Mouse (Mus musculus): ENCODE measurements around the gene Asb16. TPM values are rescaled to one million over a fixed set of nuclear protein-coding genes. Genes with fewer than 3 reads are reported as not detected.
A peak's percentile ranks its signal among the peaks of the same experiment; 100 is the strongest.

The Asb16 gene
- polyA plus RNA-seq, 1 experiment from 2014 or later, result 0.13 TPM

GRCm38 (mm10) chr11:102319941-102320685 is 51.6 kb downstream of the Asb16 start:
- no peaks in the 10 kb centered on the region; the same call in 1 of the 2 replicates for H3K27me3 ChIP-seq (replicated peaks)
- under 1% methylated on average over 38 of the region's 38 CpGs for WGBS
- ATAC-seq (ENCODE audit: insufficient number of reproducible peaks, low FRiP score), result 0 out of 2 replicates have a peak, but pooled peaks have one; percentile 19
- H3K4me3 ChIP-seq, result peak overlapping the region; percentile 91
- H3K9me3 ChIP-seq (replicated peaks), result no peaks in the 10 kb centered on the region
- H3K36me3 ChIP-seq, result peaks cover 4% of the 10 kb centered on the region
- peak overlapping the region; percentile 99 for H3K27ac ChIP-seq (ENCODE audit: poor library complexity, severe bottlenecking)
- H3K4me2 ChIP-seq, result peak overlapping the region; percentile 89
- H3K9ac ChIP-seq, result peak overlapping the region; percentile 98
- H3K4me1 ChIP-seq (replicated peaks), result peaks cover 20% of the 10 kb centered on the region

- H3K4me3 ChIP-seq, result peak overlapping the region; percentile 91
- WGBS, result 10% methylated on average over 10 of the region's 10 CpGs
- no peaks in the 10 kb centered on the region; the same call in 1 of the 2 replicates for H3K36me3 ChIP-seq
- no peaks in the 10 kb centered on the region; the same call in 1 of the 2 replicates for H3K27me3 ChIP-seq (replicated peaks)
- peak overlapping the region; percentile 99 for H3K27ac ChIP-seq (ENCODE audit: poor library complexity, severe bottlenecking)
- H3K4me1 ChIP-seq (replicated peaks), result peaks cover 15% of the 10 kb centered on the region
- no peaks in the 10 kb centered on the region for H3K9me3 ChIP-seq (replicated peaks)
- no peak for ATAC-seq (ENCODE audit: insufficient number of reproducible peaks, low FRiP score)
- H3K9ac ChIP-seq, result peak overlapping the region; percentile 98
- H3K4me2 ChIP-seq, result peak overlapping the region; percentile 89
Observed at GRCm38 (mm10) chr11:102320686-102321005, 52.1 kb downstream of the Asb16 start.

- H3K36me3 ChIP-seq, result no peaks in the 10 kb centered on the region
- ATAC-seq (ENCODE audit: insufficient number of reproducible peaks, low FRiP score), result no peak
- H3K4me2 ChIP-seq, result no peak overlapping the region
- no peak overlapping the region for H3K27ac ChIP-seq (ENCODE audit: poor library complexity, severe bottlenecking)
- WGBS, result 69% methylated on average over 6 of the region's 6 CpGs
- H3K9me3 ChIP-seq (replicated peaks), result no peaks in the 10 kb centered on the region
- no peaks in the 10 kb centered on the region; the same call in 1 of the 2 replicates for H3K27me3 ChIP-seq (replicated peaks)
- no peak overlapping the region for H3K4me3 ChIP-seq
- H3K9ac ChIP-seq, result no peak overlapping the region
- H3K4me1 ChIP-seq (replicated peaks), result 0 out of 2 replicates have a peak, but pooled peaks cover 7% of the 10 kb centered on the region
Observed at GRCm38 (mm10) chr11:102321931-102322330, 53.4 kb downstream of the Asb16 start.

GRCm38 (mm10) chr11:102323516-102323915 is 55.0 kb downstream of the Asb16 start:
- H3K27me3 ChIP-seq (replicated peaks), result peaks cover 2% of the 10 kb centered on the region; the same call in 1 of the 2 replicates
- no peak overlapping the region for H3K27ac ChIP-seq (ENCODE audit: poor library complexity, severe bottlenecking)
- no peak overlapping the region for H3K4me3 ChIP-seq
- no peak overlapping the region for H3K9ac ChIP-seq
- 69% methylated on average over 1 of the region's 1 CpGs for WGBS
- H3K9me3 ChIP-seq (replicated peaks), result no peaks in the 10 kb centered on the region
- no peaks in the 10 kb centered on the region for H3K36me3 ChIP-seq
- ATAC-seq (ENCODE audit: insufficient number of reproducible peaks, low FRiP score), result no peak
- H3K4me1 ChIP-seq (replicated peaks), result 0 out of 2 replicates have a peak, but pooled peaks cover 7% of the 10 kb centered on the region
- H3K4me2 ChIP-seq, result no peak overlapping the region

GRCm38 (mm10) chr11:102327250-102327649 is 58.7 kb downstream of the Asb16 start:
- no peak for ATAC-seq (ENCODE audit: insufficient number of reproducible peaks, low FRiP score)

GRCm38 (mm10) chr11:102327839-102328238 is 59.3 kb downstream of the Asb16 start:
- Histone ChIP-seq H3K27me3 (replicated peaks) (peaks cover 3% of the 10 kb centered on the region; the same call in 1 of the 2 replicates), H3K27ac (ENCODE audit: poor library complexity, severe bottlenecking) (no peak overlapping the region), H3K9ac (no peak overlapping the region), H3K36me3 (no peaks in the 10 kb centered on the region), H3K4me3 (no peak overlapping the region), H3K9me3 (replicated peaks) (no peaks in the 10 kb centered on the region), H3K4me2 (no peak overlapping the region), H3K4me1 (replicated peaks) (no peaks in the 10 kb centered on the region)
- no peak for ATAC-seq (ENCODE audit: insufficient number of reproducible peaks, low FRiP score)
- 72% methylated on average over 7 of the region's 7 CpGs for WGBS

More at GRCm38 (mm10) chr11:102327250-102327649, 58.7 kb downstream of the Asb16 start:
- 54% methylated on average over 5 of the region's 5 CpGs for WGBS
- H3K4me3 ChIP-seq, result no peak overlapping the region
- no peaks in the 10 kb centered on the region for H3K9me3 ChIP-seq (replicated peaks)
- no peaks in the 10 kb centered on the region for H3K36me3 ChIP-seq
- H3K9ac ChIP-seq, result no peak overlapping the region
- peaks cover 3% of the 10 kb centered on the region; the same call in 1 of the 2 replicates for H3K27me3 ChIP-seq (replicated peaks)
- no peak overlapping the region for H3K4me2 ChIP-seq
- no peak overlapping the region for H3K27ac ChIP-seq (ENCODE audit: poor library complexity, severe bottlenecking)
- no peaks in the 10 kb centered on the region for H3K4me1 ChIP-seq (replicated peaks)

Small RNA genes within 50 kb of the gene (microRNA-seq; reads per million reads assigned to microRNA genes)
- 1.4 reads per million for gene Mir8101

Other genes with a start within 250 kb of the Asb16 start
- 4.1 and 4.5 TPM in 2 replicates for gene Mpp3, start 240.3 kb upstream of the Asb16 start, polyA plus RNA-seq (2016; fragmentation: Nextera tagmentation; extraction: Ambion mirVana)
- gene Cd300lg, start 227.2 kb upstream of the Asb16 start, polyA plus RNA-seq (2016; fragmentation: Nextera tagmentation; extraction: Ambion mirVana), result 1.6 and 1.9 TPM in 2 replicates
- 15.4 and 17.8 TPM in 2 replicates for gene Mpp2, start 180.2 kb upstream of the Asb16 start, polyA plus RNA-seq (2016; fragmentation: Nextera tagmentation; extraction: Ambion mirVana)
- gene Ppy, start 167.4 kb upstream of the Asb16 start, polyA plus RNA-seq (2016; fragmentation: Nextera tagmentation; extraction: Ambion mirVana), result not detected in 2 replicates
- not detected in 2 replicates for gene Pyy, start 160.9 kb upstream of the Asb16 start, polyA plus RNA-seq (2016; fragmentation: Nextera tagmentation; extraction: Ambion mirVana)
- gene Nags, start 123.2 kb upstream of the Asb16 start, polyA plus RNA-seq (2016; fragmentation: Nextera tagmentation; extraction: Ambion mirVana), result 0.11 TPM in 1 of 2 replicates, not detected in the other
- 36.8 and 37.6 TPM in 2 replicates for gene Tmem101, start 112.3 kb upstream of the Asb16 start, polyA plus RNA-seq (2016; fragmentation: Nextera tagmentation; extraction: Ambion mirVana)
- gene Lsm12, start 83.4 kb upstream of the Asb16 start, polyA plus RNA-seq (2016; fragmentation: Nextera tagmentation; extraction: Ambion mirVana), result 90.9 and 94.3 TPM in 2 replicates
- gene G6pc3, start 79.1 kb upstream of the Asb16 start, polyA plus RNA-seq (2016; fragmentation: Nextera tagmentation; extraction: Ambion mirVana), result 27.1 and 28.0 TPM in 2 replicates
- 92.2 and 95.9 TPM in 2 replicates for gene Hdac5, start 38.6 kb upstream of the Asb16 start, polyA plus RNA-seq (2016; fragmentation: Nextera tagmentation; extraction: Ambion mirVana)
- gene BC030867, start 19.9 kb upstream of the Asb16 start, polyA plus RNA-seq (2016; fragmentation: Nextera tagmentation; extraction: Ambion mirVana), result 14.0 and 14.3 TPM in 2 replicates
- 35.7 and 38.9 TPM in 2 replicates for gene Tmub2, start 16.2 kb downstream of the Asb16 start, polyA plus RNA-seq (2016; fragmentation: Nextera tagmentation; extraction: Ambion mirVana)
- 10.9 and 11.8 TPM in 2 replicates for gene Atxn7l3, start 27.9 kb downstream of the Asb16 start, polyA plus RNA-seq (2016; fragmentation: Nextera tagmentation; extraction: Ambion mirVana)
- 65.4 and 68.6 TPM in 2 replicates for gene Ubtf, start 51.0 kb downstream of the Asb16 start, polyA plus RNA-seq (2016; fragmentation: Nextera tagmentation; extraction: Ambion mirVana)
- gene Slc4a1, start 97.5 kb downstream of the Asb16 start, polyA plus RNA-seq (2016; fragmentation: Nextera tagmentation; extraction: Ambion mirVana), result 114 and 116 TPM in 2 replicates
- 1.7 and 1.8 TPM in 2 replicates for gene Rundc3a, start 124.7 kb downstream of the Asb16 start, polyA plus RNA-seq (2016; fragmentation: Nextera tagmentation; extraction: Ambion mirVana)
- 253 and 260 TPM in 2 replicates for gene Slc25a39, start 139.2 kb downstream of the Asb16 start, polyA plus RNA-seq (2016; fragmentation: Nextera tagmentation; extraction: Ambion mirVana)
- 189 and 191 TPM in 2 replicates for gene Grn, start 161.6 kb downstream of the Asb16 start, polyA plus RNA-seq (2016; fragmentation: Nextera tagmentation; extraction: Ambion mirVana)
- gene Fam171a2, start 178.9 kb downstream of the Asb16 start, polyA plus RNA-seq (2016; fragmentation: Nextera tagmentation; extraction: Ambion mirVana), result 4.5 and 5.6 TPM in 2 replicates
- 16.5 and 22.5 TPM in 2 replicates for gene Itga2b, start 201.4 kb downstream of the Asb16 start, polyA plus RNA-seq (2016; fragmentation: Nextera tagmentation; extraction: Ambion mirVana)